Mouse (Mus musculus): Measurements from ENCODE around the gene Nfib. TPM values are rescaled to one million over a fixed set of nuclear protein-coding genes. Genes with fewer than 3 reads are reported as not detected.
A peak's percentile ranks its signal among the peaks of the same experiment; 100 is the strongest.

Nfib gene
- polyA plus RNA-seq, 1 experiment from 2014 or later: 60.1 TPM

- ATAC-seq (ENCODE audit: insufficient read depth, low FRiP score): no peak
- Histone ChIP-seq H3K36me3 (ENCODE audit: control insufficient read depth, insufficient read depth, low read length) (no peaks in the 10 kb centered on the region), H3K9me3 (replicated peaks; ENCODE audit: control insufficient read depth, low read length) (no peaks in the 10 kb centered on the region), H3K27ac (ENCODE audit: low read length) (no peak overlapping the region; the same call in 1 of the 2 replicates), H3K9ac (ENCODE audit: low read length) (no peak overlapping the region), H3K27me3 (ENCODE audit: control insufficient read depth, insufficient read depth, low read length) (no peaks in the 10 kb centered on the region), H3K4me1 (ENCODE audit: control insufficient read depth, insufficient read depth, low read length) (peaks cover 59% of the 10 kb centered on the region), H3K4me2 (ENCODE audit: low read depth, low read length) (no peak overlapping the region), H3K4me3 (replicated peaks; ENCODE audit: low read length) (no peak overlapping the region)
- 74% methylated on average over 3 of the region's 3 CpGs for WGBS
Observed at GRCm38 (mm10) chr4:82470938-82471320, 234.6 kb downstream of the Nfib start.

- no peak overlapping the region for H3K4me2 ChIP-seq (ENCODE audit: low read depth, low read length)
- H3K27ac ChIP-seq (ENCODE audit: low read length): no peak overlapping the region; the same call in 1 of the 2 replicates
- H3K27me3 ChIP-seq (ENCODE audit: control insufficient read depth, insufficient read depth, low read length): no peaks in the 10 kb centered on the region
- no peaks in the 10 kb centered on the region for H3K9me3 ChIP-seq (replicated peaks; ENCODE audit: control insufficient read depth, low read length)
- H3K4me1 ChIP-seq (ENCODE audit: control insufficient read depth, insufficient read depth, low read length): peaks cover 59% of the 10 kb centered on the region
- H3K36me3 ChIP-seq (ENCODE audit: control insufficient read depth, insufficient read depth, low read length): no peaks in the 10 kb centered on the region
- no peak overlapping the region for H3K9ac ChIP-seq (ENCODE audit: low read length)
- WGBS: 51% methylated on average over 5 of the region's 5 CpGs
- H3K4me3 ChIP-seq (replicated peaks; ENCODE audit: low read length): no peak overlapping the region
- ATAC-seq (ENCODE audit: insufficient read depth, low FRiP score): no peak
Observed at GRCm38 (mm10) chr4:82470212-82470937, 235.2 kb downstream of the Nfib start.

GRCm38 (mm10) chr4:82468944-82469343 is 236.6 kb downstream of the Nfib start:
- H3K4me3 ChIP-seq (replicated peaks; ENCODE audit: low read length): no peak overlapping the region
- H3K27me3 ChIP-seq (ENCODE audit: control insufficient read depth, insufficient read depth, low read length): no peaks in the 10 kb centered on the region
- H3K27ac ChIP-seq (ENCODE audit: low read length): no peak overlapping the region
- WGBS: 76% methylated on average over 3 of the region's 3 CpGs
- no peak overlapping the region for H3K9ac ChIP-seq (ENCODE audit: low read length)
- no peaks in the 10 kb centered on the region for H3K36me3 ChIP-seq (ENCODE audit: control insufficient read depth, insufficient read depth, low read length)
- no peak for ATAC-seq (ENCODE audit: insufficient read depth, low FRiP score)
- H3K4me1 ChIP-seq (ENCODE audit: control insufficient read depth, insufficient read depth, low read length): peaks cover 71% of the 10 kb centered on the region
- H3K9me3 ChIP-seq (replicated peaks; ENCODE audit: control insufficient read depth, low read length): no peaks in the 10 kb centered on the region
- no peak overlapping the region for H3K4me2 ChIP-seq (ENCODE audit: low read depth, low read length)

GRCm38 (mm10) chr4:82466717-82467116 is 238.8 kb downstream of the Nfib start:
- WGBS: 39% methylated on average over 8 of the region's 8 CpGs
- Histone ChIP-seq H3K9me3 (replicated peaks; ENCODE audit: control insufficient read depth, low read length) (no peaks in the 10 kb centered on the region), H3K9ac (ENCODE audit: low read length) (peak overlapping the region; percentile 31; the same call in 1 of the 2 replicates)

GRCm38 (mm10) chr4:82466144-82466543 is 239.4 kb downstream of the Nfib start:
- 55% methylated on average over 6 of the region's 6 CpGs for WGBS
- H3K9me3 ChIP-seq (replicated peaks; ENCODE audit: control insufficient read depth, low read length): no peaks in the 10 kb centered on the region
- peaks cover 62% of the 10 kb centered on the region for H3K4me1 ChIP-seq (ENCODE audit: control insufficient read depth, insufficient read depth, low read length)
- H3K9ac ChIP-seq (ENCODE audit: low read length): peak overlapping the region; percentile 19; the same call in 1 of the 2 replicates
- no peaks in the 10 kb centered on the region for H3K36me3 ChIP-seq (ENCODE audit: control insufficient read depth, insufficient read depth, low read length)
- no peak overlapping the region for H3K4me3 ChIP-seq (replicated peaks; ENCODE audit: low read length)
- no peak overlapping the region for H3K4me2 ChIP-seq (ENCODE audit: low read depth, low read length)
- H3K27me3 ChIP-seq (ENCODE audit: control insufficient read depth, insufficient read depth, low read length): no peaks in the 10 kb centered on the region
- peak overlapping the region; percentile 36; the same call in 1 of the 2 replicates for H3K27ac ChIP-seq (ENCODE audit: low read length)
- no peak for ATAC-seq (ENCODE audit: insufficient read depth, low FRiP score)

More at GRCm38 (mm10) chr4:82466717-82467116, 238.8 kb downstream of the Nfib start:
- Histone ChIP-seq H3K27me3 (ENCODE audit: control insufficient read depth, insufficient read depth, low read length) (no peaks in the 10 kb centered on the region), H3K36me3 (ENCODE audit: control insufficient read depth, insufficient read depth, low read length) (no peaks in the 10 kb centered on the region), H3K4me3 (replicated peaks; ENCODE audit: low read length) (no peak overlapping the region), H3K27ac (ENCODE audit: low read length) (peak overlapping the region; percentile 36), H3K4me1 (ENCODE audit: control insufficient read depth, insufficient read depth, low read length) (peaks cover 67% of the 10 kb centered on the region), H3K4me2 (ENCODE audit: low read depth, low read length) (no peak overlapping the region)
- no peak for ATAC-seq (ENCODE audit: insufficient read depth, low FRiP score)

- Histone ChIP-seq H3K27ac (ENCODE audit: low read length) (peak overlapping the region; percentile 67; the same call in 1 of the 2 replicates), H3K36me3 (ENCODE audit: control insufficient read depth, insufficient read depth, low read length) (no peaks in the 10 kb centered on the region), H3K4me1 (ENCODE audit: control insufficient read depth, insufficient read depth, low read length) (peaks cover 52% of the 10 kb centered on the region), H3K27me3 (ENCODE audit: control insufficient read depth, insufficient read depth, low read length) (no peaks in the 10 kb centered on the region), H3K9me3 (replicated peaks; ENCODE audit: control insufficient read depth, low read length) (no peaks in the 10 kb centered on the region), H3K4me3 (replicated peaks; ENCODE audit: low read length) (no peak overlapping the region), H3K4me2 (ENCODE audit: low read depth, low read length) (no peak overlapping the region; the same call in 1 of the 2 replicates), H3K9ac (ENCODE audit: low read length) (no peak overlapping the region)
- peak; percentile 74 for ATAC-seq (ENCODE audit: insufficient read depth, low FRiP score)
- 26% methylated on average over 8 of the region's 8 CpGs for WGBS
Observed at GRCm38 (mm10) chr4:82464051-82464632, 241.4 kb downstream of the Nfib start.

GRCm38 (mm10) chr4:82463189-82463715 is 242.3 kb downstream of the Nfib start:
- H3K9ac ChIP-seq (ENCODE audit: low read length): no peak overlapping the region
- no peak overlapping the region for H3K4me3 ChIP-seq (replicated peaks; ENCODE audit: low read length)
- H3K4me1 ChIP-seq (ENCODE audit: control insufficient read depth, insufficient read depth, low read length): peaks cover 49% of the 10 kb centered on the region
- H3K4me2 ChIP-seq (ENCODE audit: low read depth, low read length): peak overlapping the region; percentile 16; the same call in 1 of the 2 replicates
- no peak overlapping the region for H3K27ac ChIP-seq (ENCODE audit: low read length)
- no peaks in the 10 kb centered on the region for H3K36me3 ChIP-seq (ENCODE audit: control insufficient read depth, insufficient read depth, low read length)
- H3K27me3 ChIP-seq (ENCODE audit: control insufficient read depth, insufficient read depth, low read length): no peaks in the 10 kb centered on the region
- H3K9me3 ChIP-seq (replicated peaks; ENCODE audit: control insufficient read depth, low read length): no peaks in the 10 kb centered on the region
- 51% methylated on average over 7 of the region's 7 CpGs for WGBS
- no peak for ATAC-seq (ENCODE audit: insufficient read depth, low FRiP score)

- 83% methylated on average over 2 of the region's 2 CpGs for WGBS
- no peaks in the 10 kb centered on the region for H3K27me3 ChIP-seq (ENCODE audit: control insufficient read depth, insufficient read depth, low read length)
- no peaks in the 10 kb centered on the region for H3K9me3 ChIP-seq (replicated peaks; ENCODE audit: control insufficient read depth, low read length)
- H3K4me3 ChIP-seq (replicated peaks; ENCODE audit: low read length): no peak overlapping the region
- H3K27ac ChIP-seq (ENCODE audit: low read length): no peak overlapping the region
- H3K9ac ChIP-seq (ENCODE audit: low read length): no peak overlapping the region
- no peaks in the 10 kb centered on the region for H3K36me3 ChIP-seq (ENCODE audit: control insufficient read depth, insufficient read depth, low read length)
- peaks cover 49% of the 10 kb centered on the region for H3K4me1 ChIP-seq (ENCODE audit: control insufficient read depth, insufficient read depth, low read length)
- no peak overlapping the region for H3K4me2 ChIP-seq (ENCODE audit: low read depth, low read length)
- ATAC-seq (ENCODE audit: insufficient read depth, low FRiP score): no peak
Observed at GRCm38 (mm10) chr4:82461676-82462075, 243.9 kb downstream of the Nfib start.

GRCm38 (mm10) chr4:82458895-82459294 is 246.7 kb downstream of the Nfib start:
- Histone ChIP-seq H3K9me3 (replicated peaks; ENCODE audit: control insufficient read depth, low read length) (no peaks in the 10 kb centered on the region), H3K4me3 (replicated peaks; ENCODE audit: low read length) (no peak overlapping the region), H3K4me1 (ENCODE audit: control insufficient read depth, insufficient read depth, low read length) (peaks cover 30% of the 10 kb centered on the region), H3K27ac (ENCODE audit: low read length) (no peak overlapping the region), H3K9ac (ENCODE audit: low read length) (no peak overlapping the region), H3K27me3 (ENCODE audit: control insufficient read depth, insufficient read depth, low read length) (no peaks in the 10 kb centered on the region), H3K4me2 (ENCODE audit: low read depth, low read length) (no peak overlapping the region), H3K36me3 (ENCODE audit: control insufficient read depth, insufficient read depth, low read length) (no peaks in the 10 kb centered on the region)
- ATAC-seq (ENCODE audit: insufficient read depth, low FRiP score): no peak
- 93% methylated on average over 10 of the region's 10 CpGs for WGBS
